Mouse (Mus musculus) thymus, postnatal 14 days (tissue): Measurements from ENCODE around the gene Usp1.

ENCODE experiments used
- DNase-seq: peaks from one replicate; pipeline ENCODE4 v3.0.0; 2021

Usp1 gene

GRCm38 (mm10) chr4:98984701-98985100 is 61.1 kb downstream of the Usp1 start:
- DNase-seq: no peak
